Mouse (Mus musculus) brain, embryonic 14.5 days (tissue): ENCODE measurements around the gene Bdkrb1.

Source experiments
- CTCF ChIP-seq: fragments of 200-500 bp; IDR thresholded peaks from 2 replicates; pipeline ENCODE4 v1.5.1; 2012; ENCODE audit warnings: inconsistent platforms, mild to moderate bottlenecking, moderate library complexity, borderline replicate concordance; ENCODE audit not compliant: insufficient read depth, insufficient read length; ENCODE audit errors: extremely low read depth
- POLR2A ChIP-seq: fragments of 200-500 bp; IDR thresholded peaks from 2 replicates; pipeline ENCODE4 v1.6.1; 2012; ENCODE audit warnings: mild to moderate bottlenecking, inconsistent platforms, borderline replicate concordance; ENCODE audit not compliant: poor library complexity, insufficient read depth, insufficient read length, severe bottlenecking; ENCODE audit errors: extremely low read depth

DNA sequence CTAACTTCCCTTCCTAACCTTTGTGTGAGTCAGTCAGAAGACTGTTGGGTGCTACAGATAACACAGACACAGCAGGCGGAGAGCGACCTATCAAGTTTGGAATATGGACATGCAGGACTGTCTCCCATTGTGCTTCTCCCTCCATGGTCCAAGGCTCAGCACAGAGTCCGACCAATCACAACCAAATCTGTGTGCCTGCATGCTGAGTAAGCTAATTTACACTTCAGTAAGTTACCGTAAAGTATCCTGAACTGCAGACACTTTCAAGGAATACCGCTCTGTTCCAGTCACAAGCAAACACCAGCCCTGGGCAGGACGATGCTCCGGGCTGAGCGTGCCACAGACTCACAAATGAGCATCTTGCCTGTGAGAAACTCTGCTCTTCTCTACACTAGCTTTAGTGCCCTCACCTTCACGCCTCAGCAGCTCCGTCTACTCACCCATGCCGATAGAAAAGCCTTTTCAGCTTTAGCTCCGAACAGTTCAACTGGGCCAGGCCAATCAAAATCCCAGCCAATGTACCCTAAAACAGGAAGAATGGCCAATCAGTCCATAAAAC lies 20.2 kb downstream of the Bdkrb1 start:
- TF ChIP-seq CTCF (no peak), POLR2A (no peak)
